Mouse (Mus musculus) lung, postnatal 10 days (tissue): ENCODE measurements around the gene Mettl17.
"Not testable (repeated sequence)": the region's sequence is repeated elsewhere in the genome, so short reads cannot be mapped to it uniquely, and the experiment has no call there.

ENCODE experiments used
- DNase-seq: peaks from one replicate; pipeline ENCODE4 v3.0.0; 2021

Mettl17 gene

GRCm38 (mm10) chr14:51899351-51899750, 14.7 kb downstream of the Mettl17 start:
- DNase-seq: no peak

GRCm38 (mm10) chr14:51902806-51903710, 18.4 kb downstream of the Mettl17 start:
- DNase-seq: peak; percentile 84

- DNase-seq: no peak
These were observed 19.1 kb downstream of the Mettl17 start for GRCm38 (mm10) chr14:51903782-51904181.

GRCm38 (mm10) chr14:51904706-51905105, 20.1 kb downstream of the Mettl17 start:
- DNase-seq: no peak

GRCm38 (mm10) chr14:51906102-51906501, 21.5 kb downstream of the Mettl17 start:
- no peak for DNase-seq

- DNase-seq: no peak
These were observed 26.7 kb downstream of the Mettl17 start for GRCm38 (mm10) chr14:51911301-51911700.

- no peak for DNase-seq
These were observed 27.9 kb downstream of the Mettl17 start for GRCm38 (mm10) chr14:51912391-51913061.

GRCm38 (mm10) chr14:51913062-51913959, 28.7 kb downstream of the Mettl17 start:
- peak; percentile 93 for DNase-seq

- DNase-seq: peak; percentile 96
These were observed 29.5 kb downstream of the Mettl17 start, which contains the start of gene Ndrg2 for GRCm38 (mm10) chr14:51913960-51914762. Gene Ndrg2, minus strand, starts transcription at chr14:51914158.

- DNase-seq: peak; percentile 27
These were observed 30.4 kb downstream of the Mettl17 start for GRCm38 (mm10) chr14:51915030-51915429.

- DNase-seq: no peak
These were observed 31.9 kb downstream of the Mettl17 start for GRCm38 (mm10) chr14:51916539-51916938.

- no peak for DNase-seq
These were observed 33.5 kb downstream of the Mettl17 start, which contains the start of gene Tppp2 for GRCm38 (mm10) chr14:51918125-51918524. Gene Tppp2, plus strand, starts transcription at chr14:51918425.

- DNase-seq: no peak
These were observed 34.3 kb downstream of the Mettl17 start for GRCm38 (mm10) chr14:51918966-51919365.

- peak; percentile 85 for DNase-seq
These were observed 37.3 kb downstream of the Mettl17 start for GRCm38 (mm10) chr14:51921759-51922570.

GRCm38 (mm10) chr14:51922571-51922865, 37.9 kb downstream of the Mettl17 start, which contains the start of gene Rnase13:
Gene Rnase13, minus strand, starts transcription at chr14:51922773.
- no peak for DNase-seq

- no peak for DNase-seq
These were observed 38.3 kb downstream of the Mettl17 start for GRCm38 (mm10) chr14:51922910-51923309.

- no peak for DNase-seq
These were observed 38.9 kb downstream of the Mettl17 start for GRCm38 (mm10) chr14:51923492-51923891.

GRCm38 (mm10) chr14:51926930-51927329, 42.3 kb downstream of the Mettl17 start:
- not testable (repeated sequence) for DNase-seq

GRCm38 (mm10) chr14:51929309-51929943, 44.8 kb downstream of the Mettl17 start:
- peak; percentile 88 for DNase-seq

GRCm38 (mm10) chr14:51929968-51930367, 45.3 kb downstream of the Mettl17 start:
- no peak for DNase-seq

- DNase-seq: peak; percentile 89
These were observed 46.2 kb downstream of the Mettl17 start for GRCm38 (mm10) chr14:51930824-51931223.
